Mouse (Mus musculus) liver, embryonic 14.5 days (tissue): ENCODE results near the gene Zbtb39.

Experiments used
- CTCF ChIP-seq: IDR thresholded peaks from 2 replicates; pipeline ENCODE4 v1.5.1; 2016; ENCODE audit warnings: antibody characterized with exemption, low read depth, control low read depth
- EP300 ChIP-seq: IDR thresholded peaks from 2 replicates; pipeline ENCODE4 v1.6.1; 2016; ENCODE audit warnings: antibody characterized with exemption, low read depth

- TF ChIP-seq CTCF = no peak
- no peak for TF ChIP-seq EP300
Measured at GRCm38 (mm10) chr10:127736266-127736665, 3.1 kb upstream of the Zbtb39 start.
